Mouse (Mus musculus) induced T-regulatory cell, adult 2 months (primary cell): Measurements from ENCODE around the gene Rhoj.

Source experiments
- DNase-seq: peaks from one replicate; pipeline ENCODE4 v3.0.0-alpha.2; 2012; ENCODE audit warnings: low read depth

The Rhoj gene

DNA sequence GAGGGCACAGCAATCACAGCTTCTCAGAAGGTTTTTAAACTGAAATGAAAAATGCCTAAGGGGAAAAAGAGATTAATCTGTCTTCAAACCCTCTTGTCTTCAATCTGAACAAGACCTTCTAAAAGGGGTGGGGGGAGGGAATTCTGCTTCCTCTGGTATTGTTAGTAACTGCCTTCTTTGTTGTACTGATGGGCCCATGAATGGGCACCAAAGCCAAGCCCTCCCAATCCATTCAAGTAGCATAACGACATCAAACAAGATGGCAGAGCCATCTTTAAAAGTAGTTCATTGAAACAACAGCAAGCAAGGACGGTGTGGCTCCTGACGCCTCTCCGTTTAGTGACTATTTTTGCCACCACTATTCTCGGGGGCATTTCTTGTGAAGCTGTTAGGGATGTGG, 42.6 kb downstream of the Rhoj start:
- no peak for DNase-seq

DNA sequence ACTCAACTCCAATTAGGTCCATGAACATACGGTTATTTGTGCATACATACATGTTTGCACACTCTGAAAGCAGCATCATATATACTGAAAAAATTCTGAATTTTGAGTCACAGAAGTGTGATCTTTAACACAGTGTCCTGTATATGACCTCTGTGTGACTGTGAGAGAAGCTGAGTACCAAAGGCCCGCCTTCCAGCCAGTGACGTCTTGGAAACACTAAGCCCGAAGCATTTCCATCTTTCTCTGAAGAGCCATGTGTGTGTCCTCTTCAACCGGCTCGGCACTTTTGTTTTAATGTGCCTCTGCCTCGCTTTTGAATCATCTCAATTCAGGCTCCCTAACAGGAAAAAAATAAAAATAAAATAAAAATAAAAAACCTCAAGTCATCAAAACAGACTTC, 43.7 kb downstream of the Rhoj start:
- DNase-seq: no peak

DNA sequence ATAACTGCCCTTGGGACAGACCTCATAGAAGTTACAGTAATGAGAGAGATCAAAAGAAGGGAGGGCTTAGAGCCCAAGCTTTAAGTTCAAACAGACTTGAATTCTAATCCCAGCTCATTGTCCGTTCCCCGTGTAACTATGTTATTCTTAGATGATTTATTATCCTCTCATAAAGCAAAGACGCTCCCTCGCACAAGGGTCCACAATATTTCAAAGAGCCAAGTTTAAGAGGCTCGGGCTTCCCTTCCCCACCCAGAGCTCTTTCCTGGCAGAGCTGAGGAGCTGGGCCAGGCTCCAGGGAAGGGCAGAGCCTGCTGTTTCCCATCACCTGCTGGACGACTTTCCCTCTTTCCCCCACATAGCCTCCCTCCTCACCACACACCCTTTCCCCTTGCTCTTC, 44.3 kb downstream of the Rhoj start:
- no peak for DNase-seq

DNA sequence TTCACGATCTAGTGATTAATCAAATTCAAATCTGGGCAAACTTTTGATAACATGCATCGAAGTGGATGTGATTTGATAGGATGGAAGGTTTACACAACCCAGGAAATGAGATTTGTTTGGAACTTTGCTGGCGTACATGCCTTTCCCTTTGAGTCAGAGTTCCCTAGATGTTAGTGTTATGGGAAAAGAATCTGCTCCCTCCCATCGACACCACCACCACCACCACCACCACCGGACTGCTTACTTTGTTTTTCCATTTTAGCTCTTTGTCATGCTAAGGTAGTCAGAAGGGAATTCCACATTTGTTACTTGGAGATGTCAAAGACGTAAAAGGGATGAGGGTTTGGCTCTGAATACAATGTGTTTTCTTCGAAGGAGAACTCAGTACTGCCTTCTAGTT, 46.2 kb downstream of the Rhoj start:
- DNase-seq: no peak

DNA sequence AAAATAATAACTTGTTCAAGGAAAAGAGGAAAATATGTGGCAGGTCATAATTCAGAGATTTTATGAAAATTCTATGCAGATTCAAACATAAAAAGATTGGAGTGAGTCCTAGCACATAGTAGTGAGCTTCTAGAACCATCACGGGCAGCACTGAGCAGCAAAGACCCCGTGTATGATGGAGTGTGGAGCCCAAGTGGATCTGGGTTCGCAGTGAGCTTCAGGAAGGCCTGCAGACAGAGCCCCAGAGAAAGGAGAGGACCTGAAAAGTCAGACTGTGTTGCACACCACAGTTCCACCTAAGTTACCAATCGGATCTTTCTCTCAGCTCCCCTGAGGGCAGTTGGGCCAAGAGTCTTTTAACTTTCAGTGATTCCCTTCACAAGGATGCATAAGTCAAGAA, 49.7 kb downstream of the Rhoj start:
- no peak for DNase-seq

DNA sequence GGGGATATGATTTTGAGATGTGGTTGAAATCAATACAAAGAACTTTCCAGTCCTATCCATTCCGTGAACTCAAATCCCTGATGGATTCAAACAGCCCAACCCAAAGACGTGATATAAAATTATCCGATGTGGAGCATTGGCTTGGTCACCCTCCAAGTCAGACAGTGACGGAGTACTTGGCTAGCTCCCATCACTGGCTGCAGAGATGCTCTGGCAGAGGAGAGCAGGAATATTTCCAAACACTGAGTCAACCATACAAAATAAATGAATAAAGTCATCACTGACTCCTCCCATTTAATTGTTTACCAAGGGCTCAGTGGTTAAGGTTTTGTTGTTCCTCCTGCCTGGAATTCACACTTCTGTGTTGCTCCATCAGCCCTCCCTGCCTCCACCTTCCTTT, 50.6 kb downstream of the Rhoj start:
- DNase-seq: no peak

DNA sequence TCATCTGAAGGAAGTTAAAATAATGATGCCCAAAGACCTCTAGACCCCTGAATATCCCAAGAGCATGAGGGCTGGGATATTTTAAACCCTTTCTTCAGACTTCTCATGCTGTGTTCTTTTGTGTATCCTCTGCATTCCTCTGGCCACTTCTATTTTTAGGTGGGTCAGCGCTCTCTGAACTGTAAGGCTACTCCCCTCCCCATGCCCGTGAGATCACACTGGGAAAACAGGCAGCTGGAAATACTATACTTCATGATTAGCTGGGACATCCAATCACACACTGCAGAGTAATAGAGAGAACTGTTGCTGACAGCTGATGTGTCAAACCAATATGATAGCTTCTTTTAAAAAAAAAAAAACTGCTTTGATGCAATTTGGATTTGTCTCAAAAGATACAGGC, 51.4 kb downstream of the Rhoj start:
- DNase-seq: no peak

DNA sequence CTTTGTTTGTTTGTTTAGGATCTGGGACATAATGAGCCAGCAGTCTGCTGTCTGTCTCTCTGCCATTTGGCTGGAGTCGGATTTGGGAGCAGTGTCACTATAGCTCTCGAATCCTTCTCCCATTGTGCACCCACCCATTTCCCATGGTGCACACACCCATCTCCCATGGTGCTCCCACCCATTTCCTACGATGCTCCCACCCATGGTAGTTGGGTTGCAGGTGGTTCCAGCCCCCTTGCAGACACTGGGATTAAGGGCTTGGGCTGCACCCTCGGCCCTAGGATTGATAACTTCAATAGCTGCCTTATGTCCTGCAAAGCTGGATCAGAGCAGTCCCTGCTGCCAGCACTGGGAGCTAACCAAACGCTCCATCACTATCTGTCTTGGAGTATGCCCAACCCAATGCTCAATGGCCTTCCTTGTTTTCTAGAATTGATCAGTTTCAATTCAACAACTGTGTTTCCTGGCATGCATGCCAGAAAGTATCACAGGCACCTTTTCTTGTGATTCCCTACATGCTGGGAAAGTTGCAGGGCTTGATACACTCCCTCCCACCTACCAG, 51.9 kb downstream of the Rhoj start:
- no peak for DNase-seq

DNA sequence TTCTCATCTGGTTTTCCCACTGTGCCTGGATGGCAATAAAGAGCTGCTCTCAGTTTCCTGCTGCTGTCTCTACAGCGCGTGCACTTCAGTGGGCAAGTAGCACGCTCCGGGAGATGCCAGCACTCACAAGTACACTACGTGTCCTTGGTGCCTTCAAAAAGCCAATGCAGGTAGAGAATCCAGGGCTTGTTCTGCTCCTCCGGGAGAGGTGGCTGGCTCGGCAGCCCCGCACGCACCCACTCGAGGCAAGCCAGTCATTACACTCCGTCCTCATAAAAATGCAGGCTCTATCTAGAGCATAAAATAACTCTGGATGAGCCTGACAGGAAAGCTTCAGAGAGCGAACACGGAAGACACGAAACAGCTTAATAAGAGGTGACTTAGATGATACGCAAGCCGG, 54.3 kb downstream of the Rhoj start:
- DNase-seq: no peak

DNA sequence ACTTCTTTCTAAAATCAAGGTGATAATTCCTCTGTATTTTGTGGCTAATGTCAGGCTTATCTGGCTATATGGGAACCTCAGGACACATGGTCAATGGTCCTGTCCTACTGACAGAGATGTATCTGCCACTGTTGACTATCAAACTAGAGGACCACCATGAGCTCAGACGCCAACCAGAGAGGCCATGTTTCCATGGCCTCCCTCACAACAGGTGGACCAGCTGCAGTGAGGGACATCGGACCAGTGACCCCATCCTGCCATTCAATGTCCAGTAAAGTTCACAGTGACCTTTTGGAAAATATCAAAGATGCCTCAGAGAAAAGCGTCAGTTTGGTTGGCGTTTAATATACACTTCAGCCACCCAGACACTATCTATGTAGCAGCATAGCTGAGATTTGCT, 56.3 kb downstream of the Rhoj start:
- no peak for DNase-seq

DNA sequence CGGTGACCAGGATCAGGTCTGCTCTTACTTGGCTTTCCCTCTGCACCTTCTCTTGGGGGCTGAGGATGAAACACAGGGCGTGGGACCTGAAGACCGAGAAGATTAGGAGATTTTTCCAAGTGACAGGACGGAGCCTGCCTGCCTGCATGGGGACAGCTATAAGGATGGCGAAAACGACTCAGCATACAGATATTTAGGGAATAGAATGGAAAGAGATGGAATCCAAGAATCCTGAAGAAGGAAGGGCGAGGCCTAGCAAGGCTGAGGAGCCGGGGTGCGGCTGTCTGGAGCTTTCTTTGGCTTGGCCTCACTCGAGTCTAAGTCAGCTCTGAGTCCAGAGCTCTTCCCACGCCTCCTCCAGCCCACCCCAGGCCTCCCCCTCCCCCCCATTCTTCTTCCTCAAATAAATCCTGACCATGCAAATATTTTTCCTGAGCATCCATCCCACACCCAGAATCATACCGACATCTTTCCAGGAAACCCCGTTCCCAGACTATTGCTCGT, 57.6 kb downstream of the Rhoj start:
- no peak for DNase-seq

DNA sequence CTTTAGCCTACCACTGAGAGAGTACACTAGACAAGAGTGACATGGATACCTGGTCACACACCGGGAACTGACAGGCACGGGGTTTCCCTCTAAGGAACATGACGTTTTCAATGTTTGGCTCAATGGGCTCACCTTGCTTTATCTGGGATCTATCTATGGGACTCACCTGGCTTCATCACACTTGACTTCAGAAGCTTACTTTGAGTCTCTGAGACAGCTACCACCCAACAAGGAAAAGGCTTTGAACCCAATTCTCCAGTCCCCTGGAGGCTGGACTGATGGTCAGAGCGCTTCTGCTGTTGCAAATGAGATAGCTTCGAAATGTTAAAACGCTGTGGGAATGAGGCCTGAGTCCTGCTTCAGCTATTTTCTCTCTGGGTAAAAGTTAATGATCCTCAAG, 59.2 kb downstream of the Rhoj start:
- no peak for DNase-seq

DNA sequence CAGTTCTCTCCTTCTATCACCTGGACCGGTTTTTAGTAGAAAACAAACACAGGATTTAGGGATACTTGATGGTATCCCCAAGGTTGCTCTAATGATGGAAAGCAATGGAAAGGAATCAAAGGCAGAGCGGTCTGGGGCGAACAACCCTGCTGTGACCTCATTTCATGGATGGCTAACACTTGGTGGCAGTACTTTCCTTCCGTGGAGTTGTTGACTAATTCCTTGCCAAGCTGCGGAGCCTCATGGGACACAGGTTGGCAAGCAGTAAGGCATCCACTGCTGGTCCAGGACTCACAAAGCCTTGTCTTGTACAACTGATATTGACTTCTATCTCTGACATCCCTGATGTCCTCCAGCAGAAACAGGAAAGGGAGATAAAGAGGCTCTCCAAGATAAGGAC, 60.4 kb downstream of the Rhoj start:
- DNase-seq: no peak

DNA sequence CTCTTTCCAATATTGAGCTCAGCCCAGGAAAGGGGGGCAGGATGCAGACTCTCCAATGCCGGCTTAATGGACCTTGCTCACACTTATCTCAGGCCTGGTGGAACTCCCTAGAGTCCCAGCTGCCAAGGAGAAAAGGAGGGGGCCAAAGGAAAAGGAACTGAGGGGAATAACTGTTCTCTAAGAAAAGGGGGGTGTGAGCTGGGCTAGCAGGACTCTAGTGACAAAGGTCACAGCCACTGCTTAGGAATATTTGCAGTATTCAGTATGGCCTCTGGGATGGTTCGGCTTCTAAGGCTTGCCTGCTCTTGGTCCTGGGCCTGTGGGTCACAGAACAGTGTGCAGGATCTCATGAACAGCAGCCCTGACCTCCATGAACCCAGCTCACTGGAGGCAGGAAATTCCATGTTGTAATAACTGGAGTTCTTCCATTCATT, 61.3 kb downstream of the Rhoj start:
- DNase-seq: no peak

DNA sequence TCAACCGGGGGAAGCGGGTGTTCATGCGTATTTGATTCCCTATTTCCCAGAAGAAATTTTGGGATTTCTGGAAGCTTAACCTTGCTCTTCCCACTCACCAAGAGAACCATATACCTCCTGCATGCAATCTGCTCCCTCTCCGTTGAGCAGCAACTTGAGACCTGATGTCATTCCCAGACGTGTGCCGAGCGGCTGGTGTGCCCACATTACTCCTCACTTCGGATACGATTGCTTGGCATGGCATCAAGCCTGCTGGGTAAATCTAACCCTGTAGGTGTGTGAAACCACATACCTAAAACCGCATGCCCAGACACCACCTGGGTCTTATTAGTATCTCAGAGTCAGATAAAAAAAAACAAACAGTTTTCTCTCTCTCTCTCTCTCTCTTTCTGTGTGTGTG, 66.3 kb downstream of the Rhoj start:
- DNase-seq: no peak

DNA sequence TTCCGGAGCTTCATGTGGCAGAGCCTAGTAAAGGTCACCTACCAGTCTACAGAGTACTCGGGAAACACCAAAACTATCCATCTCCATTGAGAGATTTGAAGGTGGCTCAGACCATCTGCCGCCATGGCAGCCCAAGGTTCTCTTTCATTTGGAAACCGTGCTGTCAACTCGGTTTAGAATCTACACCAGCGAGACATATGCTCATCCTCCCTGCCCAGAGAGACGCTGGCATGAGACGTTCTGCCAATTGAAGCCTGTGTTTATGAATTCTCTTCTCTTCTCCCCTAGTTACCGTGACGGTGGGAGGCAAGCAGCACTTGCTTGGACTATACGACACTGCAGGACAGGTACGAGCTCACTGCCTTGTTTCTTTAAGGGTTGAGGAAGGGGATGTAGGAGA, 66.9 kb downstream of the Rhoj start:
- DNase-seq: no peak

DNA sequence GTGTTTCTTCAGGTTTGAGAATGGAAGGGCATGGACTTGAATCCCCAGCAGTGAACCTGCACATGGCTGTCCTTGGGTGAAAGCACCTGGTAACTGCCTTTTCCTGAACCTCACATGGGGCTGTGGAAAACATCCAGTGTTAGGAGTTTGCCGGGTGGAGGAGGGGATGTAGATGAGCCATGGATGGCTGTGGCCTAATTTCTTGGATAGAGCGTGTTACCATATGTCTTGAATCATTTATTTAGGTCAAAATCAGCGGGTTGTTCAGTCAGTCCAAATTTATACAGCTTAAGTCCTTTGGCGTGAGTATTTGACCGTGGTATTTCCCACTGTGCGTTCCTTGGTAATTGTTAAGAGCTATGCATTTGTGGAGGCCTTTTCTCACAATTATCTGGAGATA, 68.0 kb downstream of the Rhoj start:
- DNase-seq: no peak

DNA sequence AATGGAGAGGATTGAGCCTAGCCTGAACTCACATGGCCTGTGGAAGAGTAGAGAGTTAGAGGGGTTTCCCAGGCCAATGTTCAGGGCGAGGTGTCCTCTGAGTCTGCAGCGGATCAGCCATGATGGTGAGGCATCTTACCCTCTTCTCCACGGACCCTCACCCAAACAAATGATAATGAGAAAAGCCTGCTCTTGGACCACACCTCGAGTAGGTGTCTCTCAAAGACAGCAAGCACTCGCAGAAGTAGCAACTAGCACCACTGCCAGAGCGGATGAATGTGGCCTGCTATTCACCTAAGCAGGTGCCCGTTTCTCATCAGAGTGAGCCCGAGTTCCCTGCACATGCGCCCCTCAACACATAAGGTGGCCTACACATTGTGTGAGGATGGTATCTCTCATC, 78.6 kb downstream of the Rhoj start:
- no peak for DNase-seq

DNA sequence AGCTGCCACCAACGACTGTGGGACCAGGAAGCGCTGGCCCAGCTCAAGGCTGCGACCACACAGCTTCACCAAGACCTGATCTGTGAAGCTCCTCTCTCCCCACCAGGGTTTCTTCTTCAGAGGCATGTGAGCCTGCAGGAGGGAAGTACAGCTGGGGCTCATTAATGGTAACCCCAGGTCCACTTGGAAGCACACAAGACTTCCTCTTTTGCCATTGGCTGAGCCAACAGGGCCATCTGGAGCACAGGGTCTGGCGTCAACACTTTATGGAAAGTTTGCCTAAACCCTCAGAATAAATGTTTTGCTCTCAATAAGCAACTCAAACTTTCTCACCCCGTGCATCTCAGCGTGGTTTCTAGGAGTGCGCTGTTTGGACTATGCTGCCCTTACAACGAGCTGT, 79.0 kb downstream of the Rhoj start:
- DNase-seq: no peak

DNA sequence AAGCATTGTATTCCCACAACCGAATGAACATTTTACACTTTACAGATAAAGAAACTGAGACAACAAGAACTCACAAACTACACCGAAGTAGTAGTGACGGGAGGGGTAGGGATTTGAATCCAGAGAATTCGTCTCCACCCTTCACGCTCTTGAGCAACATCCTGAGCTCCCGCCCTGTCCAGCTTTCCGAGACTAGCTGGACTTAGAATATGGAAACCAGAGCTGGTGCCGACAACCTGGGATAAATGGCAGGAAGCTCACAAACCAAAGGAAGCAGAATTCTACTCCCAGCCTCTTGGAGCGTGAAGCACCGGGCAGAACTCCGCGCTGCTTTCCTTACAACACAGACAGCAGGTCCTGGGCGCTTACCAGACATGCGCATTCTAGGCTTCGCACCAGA, 79.7 kb downstream of the Rhoj start:
- no peak for DNase-seq

DNA sequence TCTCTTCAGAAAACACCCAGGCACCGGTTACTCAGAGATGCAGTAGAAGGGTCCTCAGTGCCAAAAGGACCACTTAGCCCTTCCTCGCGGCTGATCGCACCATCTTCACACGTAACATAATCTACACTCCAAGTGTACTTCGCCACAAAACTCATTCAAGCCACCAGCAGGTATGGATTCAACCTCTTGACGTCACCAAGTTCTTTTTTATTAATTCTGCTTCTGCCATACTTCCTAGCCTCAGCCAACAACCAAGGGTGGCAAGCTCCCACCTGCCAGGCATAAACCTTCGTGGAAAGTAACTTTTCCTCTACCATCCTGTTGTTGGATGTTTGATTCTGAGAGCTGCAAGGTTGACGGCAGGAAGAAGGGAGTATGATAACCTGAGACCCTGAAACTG, 80.4 kb downstream of the Rhoj start:
- DNase-seq: no peak

DNA sequence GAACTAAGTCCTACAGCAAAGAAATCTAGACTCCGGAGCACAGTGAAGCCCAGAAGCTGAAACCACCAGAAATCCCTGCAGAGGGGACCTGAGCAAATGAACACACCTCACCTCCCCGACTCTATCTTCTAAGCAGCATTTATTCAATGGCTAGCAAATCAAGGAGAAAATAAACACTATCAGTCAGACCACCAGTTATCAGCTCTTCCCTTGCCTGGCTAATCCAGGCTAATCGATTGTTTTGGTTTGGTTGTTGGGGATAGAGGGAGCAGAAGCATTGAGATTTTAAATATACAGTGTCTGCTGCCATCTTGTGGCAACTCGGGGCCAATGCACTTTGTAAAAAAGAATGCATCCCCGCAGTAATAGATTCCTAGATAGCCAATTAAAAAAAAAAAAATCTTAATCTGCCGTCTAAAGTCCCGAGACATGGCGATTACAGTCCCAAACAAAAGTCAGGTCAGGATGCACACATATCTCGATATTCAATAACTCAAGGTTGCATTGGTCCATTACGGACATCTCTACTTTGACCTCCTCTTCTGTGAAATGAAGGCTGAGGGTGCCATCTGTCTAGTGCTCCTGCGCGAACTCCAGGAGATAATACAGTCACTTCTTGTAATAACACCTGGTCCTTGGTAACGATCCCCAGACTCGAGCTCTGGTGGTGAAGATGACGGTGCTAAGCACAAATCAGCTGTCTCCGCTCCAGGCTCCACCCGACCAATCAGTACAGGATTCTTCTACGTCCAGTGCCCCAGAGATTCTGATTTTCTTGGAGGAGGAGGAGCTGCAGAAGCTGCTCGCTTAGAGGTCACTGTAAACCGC, 81.4 kb downstream of the Rhoj start:
- DNase-seq: peak; percentile 58

DNA sequence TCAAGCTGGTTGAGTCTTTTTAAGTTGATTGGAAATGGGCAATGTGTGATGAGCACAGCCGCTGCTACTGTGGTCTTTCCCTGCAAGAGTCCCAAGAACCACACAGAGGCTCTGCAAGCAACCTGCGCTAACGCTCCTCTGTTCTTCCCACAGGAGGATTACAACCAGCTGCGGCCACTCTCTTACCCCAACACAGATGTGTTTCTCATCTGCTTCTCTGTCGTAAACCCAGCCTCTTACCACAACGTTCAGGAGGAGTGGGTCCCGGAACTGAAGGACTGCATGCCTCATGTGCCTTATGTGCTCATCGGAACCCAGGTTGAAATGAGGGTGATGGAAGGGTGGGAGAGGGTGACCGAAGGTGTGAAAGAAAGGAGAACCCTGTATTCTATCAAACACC, 83.4 kb downstream of the Rhoj start:
- DNase-seq: no peak
